Mouse (Mus musculus) intestine, embryonic 15.5 days (tissue): ENCODE data around the gene Fars2. TPM values are rescaled to one million over a fixed set of nuclear protein-coding genes. Genes with fewer than 3 reads are reported as not detected.
"Not testable (repeated sequence)": the region's sequence is repeated elsewhere in the genome, so short reads cannot be mapped to it uniquely, and the experiment has no call there.

Experiments used
- ATAC-seq: fragments of 200-750 bp; cut with Nextera tagmentation; 2 replicates; pipeline ENCODE4 v1.8.0; 2017; ENCODE audit warnings: moderate TSS enrichment, moderate library complexity
- H3K27ac ChIP-seq: fragments of 300-500 bp; sonication (generic); 2 replicates; pipeline ENCODE4 v1.5.1; 2015; ENCODE audit warnings: mild to moderate bottlenecking, inconsistent platforms
- H3K27me3 ChIP-seq: fragments of 300-500 bp; sonication (generic); replicated peaks from 2 replicates; pipeline ENCODE4 v1.6.1; 2015; ENCODE audit warnings: inconsistent platforms
- H3K36me3 ChIP-seq: fragments of 300-500 bp; sonication (generic); 2 replicates; pipeline ENCODE4 v1.6.1; 2015; ENCODE audit warnings: inconsistent platforms
- H3K4me1 ChIP-seq: fragments of 300-500 bp; sonication (generic); replicated peaks from 2 replicates; pipeline ENCODE4 v1.6.1; 2015; ENCODE audit warnings: inconsistent platforms
- H3K4me2 ChIP-seq: fragments of 300-500 bp; sonication (generic); replicated peaks from 2 replicates; pipeline ENCODE4 v1.6.1; 2015; ENCODE audit warnings: mild to moderate bottlenecking, inconsistent platforms
- H3K4me3 ChIP-seq: fragments of 300-500 bp; sonication (generic); replicated peaks from 2 replicates; pipeline ENCODE4 v1.5.1; 2015; ENCODE audit warnings: inconsistent platforms
- H3K9ac ChIP-seq: fragments of 300-500 bp; sonication (generic); 2 replicates; pipeline ENCODE4 v1.6.1; 2015; ENCODE audit warnings: inconsistent platforms
- H3K9me3 ChIP-seq: fragments of 300-500 bp; sonication (generic); 2 replicates; pipeline ENCODE4 v1.6.1; 2016; ENCODE audit warnings: inconsistent platforms
- WGBS: fragments of 180-500 bp; shearing (Covaris S2); methylation state at CpG from one replicate; pipeline ENCODE4 v1.1.7; 2015; 5-methylcytosine and 5-hydroxymethylcytosine counted together
- polyA plus RNA-seq: library from polyadenylated mRNA; unstranded; fragments of >200 nt; fragmentation: Nextera tagmentation; extraction: Ambion mirVana; gene quantifications from 2 replicates; pipeline ENCODE4 v1.2.1, GENCODE M21; 2015

Fars2 gene
- polyA plus RNA-seq, 1 experiment from 2014 or later, result 41.8 TPM

GRCm38 (mm10) chr13:36314218-36314617, 197.0 kb downstream of the Fars2 start:
- WGBS, result 72% methylated on average over 8 of the region's 8 CpGs
- Histone ChIP-seq H3K4me1 (no peaks in the 10 kb centered on the region), H3K9ac (no peak overlapping the region), H3K4me2 (no peak overlapping the region), H3K9me3 (no peaks in the 10 kb centered on the region), H3K36me3 (no peaks in the 10 kb centered on the region), H3K4me3 (no peak overlapping the region), H3K27me3 (no peaks in the 10 kb centered on the region), H3K27ac (no peak overlapping the region)
- ATAC-seq, result no peak

GRCm38 (mm10) chr13:36314860-36315800, 197.9 kb downstream of the Fars2 start:
- H3K4me3 ChIP-seq, result no peak overlapping the region
- H3K4me1 ChIP-seq, result no peaks in the 10 kb centered on the region
- H3K36me3 ChIP-seq, result no peaks in the 10 kb centered on the region
- 84% methylated on average over 10 of the region's 10 CpGs for WGBS
- H3K4me2 ChIP-seq, result no peak overlapping the region
- no peak overlapping the region for H3K9ac ChIP-seq
- ATAC-seq, result no peak
- H3K27ac ChIP-seq, result no peak overlapping the region
- no peaks in the 10 kb centered on the region for H3K27me3 ChIP-seq
- no peaks in the 10 kb centered on the region for H3K9me3 ChIP-seq

- Histone ChIP-seq H3K4me2 (no peak overlapping the region), H3K27ac (no peak overlapping the region), H3K4me3 (no peak overlapping the region), H3K9ac (no peak overlapping the region), H3K27me3 (no peaks in the 10 kb centered on the region), H3K36me3 (no peaks in the 10 kb centered on the region), H3K9me3 (no peaks in the 10 kb centered on the region), H3K4me1 (no peaks in the 10 kb centered on the region)
- ATAC-seq, result no peak
- WGBS, result 81% methylated on average over 3 of the region's 3 CpGs
These were observed 200.6 kb downstream of the Fars2 start for GRCm38 (mm10) chr13:36317824-36318223.

- Histone ChIP-seq H3K36me3 (no peaks in the 10 kb centered on the region), H3K9ac (no peak overlapping the region), H3K27me3 (no peaks in the 10 kb centered on the region), H3K27ac (no peak overlapping the region), H3K4me3 (no peak overlapping the region), H3K4me1 (no peaks in the 10 kb centered on the region), H3K4me2 (no peak overlapping the region), H3K9me3 (no peaks in the 10 kb centered on the region)
- WGBS, result 88% methylated on average over 2 of the region's 2 CpGs
- no peak for ATAC-seq
These were observed 207.4 kb downstream of the Fars2 start for GRCm38 (mm10) chr13:36324624-36325023.

GRCm38 (mm10) chr13:36326539-36326938, 209.3 kb downstream of the Fars2 start:
- WGBS, result 69% methylated on average over 3 of the region's 3 CpGs
- Histone ChIP-seq H3K4me3 (no peak overlapping the region), H3K27ac (no peak overlapping the region), H3K4me2 (no peak overlapping the region), H3K9me3 (no peaks in the 10 kb centered on the region), H3K27me3 (no peaks in the 10 kb centered on the region), H3K9ac (no peak overlapping the region), H3K4me1 (no peaks in the 10 kb centered on the region), H3K36me3 (no peaks in the 10 kb centered on the region)
- ATAC-seq, result no peak

- no peaks in the 10 kb centered on the region for H3K9me3 ChIP-seq
- no peak overlapping the region for H3K4me3 ChIP-seq
- ATAC-seq, result peak; percentile 84
- no peak overlapping the region; the same call in 1 of the 2 replicates for H3K4me2 ChIP-seq
- H3K36me3 ChIP-seq, result no peaks in the 10 kb centered on the region
- no peak overlapping the region for H3K27ac ChIP-seq
- no peaks in the 10 kb centered on the region for H3K27me3 ChIP-seq
- no peak overlapping the region for H3K9ac ChIP-seq
- WGBS, result 49% methylated on average over 2 of the region's 2 CpGs
- H3K4me1 ChIP-seq, result no peaks in the 10 kb centered on the region
These were observed 212.7 kb downstream of the Fars2 start for GRCm38 (mm10) chr13:36329871-36330270.

GRCm38 (mm10) chr13:36330542-36330941, 213.3 kb downstream of the Fars2 start:
- no peak overlapping the region for H3K27ac ChIP-seq
- no peak overlapping the region for H3K9ac ChIP-seq
- H3K27me3 ChIP-seq, result no peaks in the 10 kb centered on the region
- H3K4me3 ChIP-seq, result no peak overlapping the region
- no peak overlapping the region for H3K4me2 ChIP-seq
- H3K36me3 ChIP-seq, result no peaks in the 10 kb centered on the region
- H3K9me3 ChIP-seq, result no peaks in the 10 kb centered on the region
- 67% methylated on average over 3 of the region's 3 CpGs for WGBS
- no peaks in the 10 kb centered on the region for H3K4me1 ChIP-seq
- ATAC-seq, result peak; percentile 67

GRCm38 (mm10) chr13:36334748-36335147, 217.5 kb downstream of the Fars2 start:
- Histone ChIP-seq H3K36me3 (no peaks in the 10 kb centered on the region), H3K27me3 (no peaks in the 10 kb centered on the region), H3K27ac (no peak overlapping the region), H3K4me2 (no peak overlapping the region), H3K4me3 (no peak overlapping the region), H3K9ac (no peak overlapping the region), H3K9me3 (no peaks in the 10 kb centered on the region), H3K4me1 (no peaks in the 10 kb centered on the region)
- no peak for ATAC-seq
- 75% methylated on average over 5 of the region's 5 CpGs for WGBS

- no peaks in the 10 kb centered on the region for H3K9me3 ChIP-seq
- WGBS, result 61% methylated on average over 11 of the region's 11 CpGs
- no peaks in the 10 kb centered on the region for H3K4me1 ChIP-seq
- H3K36me3 ChIP-seq, result no peaks in the 10 kb centered on the region
- ATAC-seq, result no peak
- no peak overlapping the region for H3K4me3 ChIP-seq
- H3K9ac ChIP-seq, result no peak overlapping the region
- no peaks in the 10 kb centered on the region for H3K27me3 ChIP-seq
- no peak overlapping the region for H3K4me2 ChIP-seq
- H3K27ac ChIP-seq, result no peak overlapping the region
These were observed 234.3 kb downstream of the Fars2 start for GRCm38 (mm10) chr13:36351529-36351928.

GRCm38 (mm10) chr13:36357469-36357868, 240.3 kb downstream of the Fars2 start:
- no peak for ATAC-seq
- Histone ChIP-seq H3K4me2 (no peak overlapping the region), H3K4me1 (no peaks in the 10 kb centered on the region), H3K36me3 (no peaks in the 10 kb centered on the region), H3K9ac (no peak overlapping the region), H3K9me3 (no peaks in the 10 kb centered on the region), H3K27ac (no peak overlapping the region), H3K27me3 (no peaks in the 10 kb centered on the region), H3K4me3 (no peak overlapping the region)
- 76% methylated on average over 4 of the region's 4 CpGs for WGBS

- no peaks in the 10 kb centered on the region for H3K9me3 ChIP-seq
- no peak overlapping the region for H3K4me2 ChIP-seq
- no peak overlapping the region for H3K27ac ChIP-seq
- H3K27me3 ChIP-seq, result no peaks in the 10 kb centered on the region
- WGBS, result 84% methylated on average over 3 of the region's 3 CpGs
- H3K9ac ChIP-seq, result no peak overlapping the region
- no peaks in the 10 kb centered on the region for H3K4me1 ChIP-seq
- no peak for ATAC-seq
- H3K4me3 ChIP-seq, result no peak overlapping the region
- H3K36me3 ChIP-seq, result no peaks in the 10 kb centered on the region
These were observed 244.2 kb downstream of the Fars2 start for GRCm38 (mm10) chr13:36361419-36361818.

GRCm38 (mm10) chr13:36365719-36366118, 248.5 kb downstream of the Fars2 start:
- ATAC-seq, H3K9ac ChIP-seq, H3K27me3 ChIP-seq, H3K4me1 ChIP-seq, H3K27ac ChIP-seq, H3K4me3 ChIP-seq, H3K36me3 ChIP-seq, H3K4me2 ChIP-seq, H3K9me3 ChIP-seq: not testable (repeated sequence)
- WGBS, result 95% methylated on average over 5 of the region's 5 CpGs

GRCm38 (mm10) chr13:36366304-36366703, 249.1 kb downstream of the Fars2 start:
- Histone ChIP-seq H3K9me3 (no peaks in the 10 kb centered on the region), H3K9ac (no peak overlapping the region), H3K4me1 (no peaks in the 10 kb centered on the region), H3K27me3 (no peaks in the 10 kb centered on the region), H3K27ac (no peak overlapping the region), H3K36me3 (no peaks in the 10 kb centered on the region), H3K4me2 (no peak overlapping the region), H3K4me3 (no peak overlapping the region)
- 87% methylated on average over 6 of the region's 6 CpGs for WGBS
- ATAC-seq, result no peak
